Mouse (Mus musculus): ENCODE results near the gene Gstm2. TPM values are rescaled to one million over a fixed set of nuclear protein-coding genes. Genes with fewer than 3 reads are reported as not detected.
A peak's percentile ranks its signal among the peaks of the same experiment; 100 is the strongest.
"Not testable (repeated sequence)": the region's sequence is repeated elsewhere in the genome, so short reads cannot be mapped to it uniquely, and the experiment has no call there.

Gstm2 gene
- polyA plus RNA-seq, 1 experiment from 2014 or later = 196 TPM

- not testable (repeated sequence) for H3K27ac ChIP-seq (ENCODE audit: low read length); H3K9ac ChIP-seq (ENCODE audit: low read length); H3K36me3 ChIP-seq (ENCODE audit: control insufficient read depth, insufficient read depth, low read length); H3K9me3 ChIP-seq (replicated peaks; ENCODE audit: control insufficient read depth, low read length); H3K4me2 ChIP-seq (ENCODE audit: low read depth, low read length); ATAC-seq (ENCODE audit: insufficient read depth, low FRiP score); H3K4me1 ChIP-seq (ENCODE audit: control insufficient read depth, insufficient read depth, low read length); H3K4me3 ChIP-seq (replicated peaks; ENCODE audit: low read length); H3K27me3 ChIP-seq (ENCODE audit: control insufficient read depth, insufficient read depth, low read length)
- 69% methylated on average over 3 of the region's 3 CpGs for WGBS
These were observed 33.0 kb upstream of the Gstm2 start for GRCm38 (mm10) chr3:108019226-108019625.

GRCm38 (mm10) chr3:108018190-108018820 lies 32.1 kb upstream of the Gstm2 start:
- Histone ChIP-seq H3K9ac (ENCODE audit: low read length) (peak overlapping the region; percentile 67), H3K27ac (ENCODE audit: low read length) (peak overlapping the region; percentile 93), H3K9me3 (replicated peaks; ENCODE audit: control insufficient read depth, low read length) (no peaks in the 10 kb centered on the region), H3K27me3 (ENCODE audit: control insufficient read depth, insufficient read depth, low read length) (no peaks in the 10 kb centered on the region), H3K4me1 (ENCODE audit: control insufficient read depth, insufficient read depth, low read length) (peaks cover 17% of the 10 kb centered on the region), H3K4me2 (ENCODE audit: low read depth, low read length) (peak overlapping the region; percentile 67), H3K4me3 (replicated peaks; ENCODE audit: low read length) (peak overlapping the region; percentile 53), H3K36me3 (ENCODE audit: control insufficient read depth, insufficient read depth, low read length) (no peaks in the 10 kb centered on the region)
- ATAC-seq (ENCODE audit: insufficient read depth, low FRiP score) = no peak
- 15% methylated on average over 14 of the region's 14 CpGs for WGBS

GRCm38 (mm10) chr3:108017473-108018189 lies 31.4 kb upstream of the Gstm2 start, which contains the start of gene Gstm1:
TSS of gene Gstm1 (minus strand) at chr3:108017973.
- H3K9me3 ChIP-seq (replicated peaks; ENCODE audit: control insufficient read depth, low read length) = no peaks in the 10 kb centered on the region
- H3K9ac ChIP-seq (ENCODE audit: low read length) = peak within 1 kb of the TSS; percentile 70
- under 1% methylated on average over 31 of the region's 31 CpGs for WGBS

GRCm38 (mm10) chr3:108016468-108016867 lies 30.2 kb upstream of the Gstm2 start:
- peak overlapping the region; percentile 70 for H3K9ac ChIP-seq (ENCODE audit: low read length)

More at GRCm38 (mm10) chr3:108017473-108018189, 31.4 kb upstream of the Gstm2 start, which contains the start of gene Gstm1:
- no peaks in the 10 kb centered on the region for H3K36me3 ChIP-seq (ENCODE audit: control insufficient read depth, insufficient read depth, low read length)
- H3K27me3 ChIP-seq (ENCODE audit: control insufficient read depth, insufficient read depth, low read length) = no peaks in the 10 kb centered on the region
- H3K4me1 ChIP-seq (ENCODE audit: control insufficient read depth, insufficient read depth, low read length) = peaks cover 20% of the 10 kb centered on the region
- peak; percentile 98 for ATAC-seq (ENCODE audit: insufficient read depth, low FRiP score)
- H3K27ac ChIP-seq (ENCODE audit: low read length) = peak within 1 kb of the TSS; percentile 93
- peak within 1 kb of the TSS; percentile 67 for H3K4me2 ChIP-seq (ENCODE audit: low read depth, low read length)
- peak within 1 kb of the TSS; percentile 53 for H3K4me3 ChIP-seq (replicated peaks; ENCODE audit: low read length)

GRCm38 (mm10) chr3:108014974-108015346 lies 28.7 kb upstream of the Gstm2 start:
- Histone ChIP-seq H3K9ac (ENCODE audit: low read length) (no peak overlapping the region; the same call in 1 of the 2 replicates), H3K4me2 (ENCODE audit: low read depth, low read length) (no peak overlapping the region; the same call in 1 of the 2 replicates), H3K36me3 (ENCODE audit: control insufficient read depth, insufficient read depth, low read length) (no peaks in the 10 kb centered on the region; the same call in 1 of the 2 replicates), H3K4me3 (replicated peaks; ENCODE audit: low read length) (no peak overlapping the region), H3K9me3 (replicated peaks; ENCODE audit: control insufficient read depth, low read length) (no peaks in the 10 kb centered on the region), H3K4me1 (ENCODE audit: control insufficient read depth, insufficient read depth, low read length) (peaks cover 15% of the 10 kb centered on the region), H3K27me3 (ENCODE audit: control insufficient read depth, insufficient read depth, low read length) (no peaks in the 10 kb centered on the region), H3K27ac (ENCODE audit: low read length) (no peak overlapping the region)
- 90% methylated on average over 2 of the region's 2 CpGs for WGBS
- no peak for ATAC-seq (ENCODE audit: insufficient read depth, low FRiP score)

More at GRCm38 (mm10) chr3:108016468-108016867, 30.2 kb upstream of the Gstm2 start:
- H3K27me3 ChIP-seq (ENCODE audit: control insufficient read depth, insufficient read depth, low read length); H3K9me3 ChIP-seq (replicated peaks; ENCODE audit: control insufficient read depth, low read length); H3K36me3 ChIP-seq (ENCODE audit: control insufficient read depth, insufficient read depth, low read length); H3K27ac ChIP-seq (ENCODE audit: low read length); ATAC-seq (ENCODE audit: insufficient read depth, low FRiP score): not testable (repeated sequence)
- WGBS = 81% methylated on average over 5 of the region's 5 CpGs
- Histone ChIP-seq H3K4me3 (replicated peaks; ENCODE audit: low read length) (peak overlapping the region; percentile 53), H3K4me2 (ENCODE audit: low read depth, low read length) (peak overlapping the region; percentile 67), H3K4me1 (ENCODE audit: control insufficient read depth, insufficient read depth, low read length) (peaks cover 15% of the 10 kb centered on the region)

GRCm38 (mm10) chr3:108014098-108014973 lies 28.1 kb upstream of the Gstm2 start:
- H3K4me2 ChIP-seq (ENCODE audit: low read depth, low read length) = peak overlapping the region; percentile 29; the same call in 1 of the 2 replicates
- no peak for ATAC-seq (ENCODE audit: insufficient read depth, low FRiP score)
- WGBS = 86% methylated on average over 7 of the region's 8 CpGs

GRCm38 (mm10) chr3:108013331-108013871 lies 27.1 kb upstream of the Gstm2 start:
- WGBS = 58% methylated on average over 4 of the region's 4 CpGs
- Histone ChIP-seq H3K4me2 (ENCODE audit: low read depth, low read length) (peak overlapping the region; percentile 29; the same call in 1 of the 2 replicates), H3K27ac (ENCODE audit: low read length) (peak overlapping the region; percentile 39)

More at GRCm38 (mm10) chr3:108014098-108014973, 28.1 kb upstream of the Gstm2 start:
- 0 out of 2 replicates have a peak overlapping the region, but pooled peaks have one; percentile 39 for H3K27ac ChIP-seq (ENCODE audit: low read length)
- no peaks in the 10 kb centered on the region; the same call in 1 of the 2 replicates for H3K36me3 ChIP-seq (ENCODE audit: control insufficient read depth, insufficient read depth, low read length)
- H3K4me3 ChIP-seq (replicated peaks; ENCODE audit: low read length) = no peak overlapping the region
- H3K9ac ChIP-seq (ENCODE audit: low read length) = 0 out of 2 replicates have a peak overlapping the region, but pooled peaks have one; percentile 2
- H3K4me1 ChIP-seq (ENCODE audit: control insufficient read depth, insufficient read depth, low read length) = peaks cover 15% of the 10 kb centered on the region
- H3K9me3 ChIP-seq (replicated peaks; ENCODE audit: control insufficient read depth, low read length) = no peaks in the 10 kb centered on the region
- H3K27me3 ChIP-seq (ENCODE audit: control insufficient read depth, insufficient read depth, low read length) = no peaks in the 10 kb centered on the region

GRCm38 (mm10) chr3:108011558-108011957 lies 25.3 kb upstream of the Gstm2 start:
- Histone ChIP-seq H3K4me2 (ENCODE audit: low read depth, low read length) (no peak overlapping the region), H3K9me3 (replicated peaks; ENCODE audit: control insufficient read depth, low read length) (no peaks in the 10 kb centered on the region), H3K36me3 (ENCODE audit: control insufficient read depth, insufficient read depth, low read length) (no peaks in the 10 kb centered on the region; the same call in 1 of the 2 replicates), H3K4me3 (replicated peaks; ENCODE audit: low read length) (no peak overlapping the region), H3K27me3 (ENCODE audit: control insufficient read depth, insufficient read depth, low read length) (no peaks in the 10 kb centered on the region), H3K9ac (ENCODE audit: low read length) (no peak overlapping the region), H3K4me1 (ENCODE audit: control insufficient read depth, insufficient read depth, low read length) (peaks cover 12% of the 10 kb centered on the region), H3K27ac (ENCODE audit: low read length) (no peak overlapping the region)
- 72% methylated on average over 3 of the region's 3 CpGs for WGBS
- no peak for ATAC-seq (ENCODE audit: insufficient read depth, low FRiP score)

More at GRCm38 (mm10) chr3:108013331-108013871, 27.1 kb upstream of the Gstm2 start:
- Histone ChIP-seq H3K9me3 (replicated peaks; ENCODE audit: control insufficient read depth, low read length) (no peaks in the 10 kb centered on the region), H3K4me1 (ENCODE audit: control insufficient read depth, insufficient read depth, low read length) (peaks cover 12% of the 10 kb centered on the region), H3K4me3 (replicated peaks; ENCODE audit: low read length) (0 out of 2 replicates have a peak overlapping the region, but pooled peaks have one; percentile 0), H3K36me3 (ENCODE audit: control insufficient read depth, insufficient read depth, low read length) (no peaks in the 10 kb centered on the region; the same call in 1 of the 2 replicates), H3K27me3 (ENCODE audit: control insufficient read depth, insufficient read depth, low read length) (no peaks in the 10 kb centered on the region), H3K9ac (ENCODE audit: low read length) (peak overlapping the region; percentile 2)
- no peak for ATAC-seq (ENCODE audit: insufficient read depth, low FRiP score)

Data from stomach, embryonic 16.5 days (tissue).